Mouse (Mus musculus) forebrain, embryonic 14.5 days (tissue): Measurements from ENCODE around the gene Dynll1. TPM values are rescaled to one million over a fixed set of nuclear protein-coding genes. Genes with fewer than 3 reads are reported as not detected.

ENCODE experiments used
- ATAC-seq: fragments of 200-750 bp; cut with Nextera tagmentation; 2 replicates; pipeline ENCODE4 v1.8.0; 2017; ENCODE audit warnings: mild to moderate bottlenecking, moderate library complexity
- DNase-seq: peaks from one replicate; pipeline ENCODE4 v3.0.0-alpha.2; 2015; ENCODE audit warnings: low spot score
- H3K27ac ChIP-seq: fragments of 300-500 bp; sonication (generic); 2 replicates; pipeline ENCODE4 v1.5.1; 2014; ENCODE audit warnings: low read depth, mild to moderate bottlenecking, control low read depth, low read length, moderate library complexity
- H3K27me3 ChIP-seq: fragments of 300-500 bp; sonication (generic); replicated peaks from 2 replicates; pipeline ENCODE4 v1.6.1; 2014; ENCODE audit warnings: low read length, control low read depth, mixed read lengths; ENCODE audit not compliant: control insufficient read depth, insufficient read depth
- H3K36me3 ChIP-seq: fragments of 300-500 bp; sonication (generic); 2 replicates; pipeline ENCODE4 v1.6.1; 2014; ENCODE audit warnings: low read length, control low read depth; ENCODE audit not compliant: control insufficient read depth, insufficient read depth
- H3K4me1 ChIP-seq: fragments of 300-500 bp; sonication (generic); 2 replicates; pipeline ENCODE4 v1.6.1; 2014; ENCODE audit warnings: antibody characterized with exemption, low read length, control low read depth; ENCODE audit not compliant: control insufficient read depth, insufficient read depth
- H3K4me2 ChIP-seq: fragments of 300-500 bp; sonication (generic); 2 replicates; pipeline ENCODE4 v1.6.1; 2014; ENCODE audit warnings: mild to moderate bottlenecking, control low read depth, low read length
- H3K4me3 ChIP-seq: fragments of 300-500 bp; sonication (generic); 2 replicates; pipeline ENCODE4 v1.5.1; 2014; ENCODE audit warnings: low read depth, low read length, control low read depth
- H3K9ac ChIP-seq: fragments of 300-500 bp; sonication (generic); 2 replicates; pipeline ENCODE4 v1.6.1; 2014; ENCODE audit warnings: mild to moderate bottlenecking, low read length, control low read depth, moderate library complexity
- H3K9me3 ChIP-seq: fragments of 300-500 bp; sonication (generic); replicated peaks from 2 replicates; pipeline ENCODE4 v1.6.1; 2016; ENCODE audit warnings: low read length, control low read depth, mixed read lengths; ENCODE audit not compliant: control insufficient read depth
- WGBS: fragments of 180-500 bp; shearing (Covaris S2); extraction: QIAGEN DNeasy Blood & Tissue Kit; methylation state at CpG from one replicate; pipeline ENCODE4 v1.1.7; 2014; 5-methylcytosine and 5-hydroxymethylcytosine counted together
- polyA plus RNA-seq: library from polyadenylated mRNA; unstranded; fragments of >200 nt; fragmentation: Nextera tagmentation; extraction: Ambion mirVana; gene quantifications from 2 replicates; pipeline ENCODE4 v1.2.1, GENCODE M21; 2014

The Dynll1 gene
- polyA plus RNA-seq, 1 experiment from 2014 or later: 1,740 TPM

- WGBS: 77% methylated on average over 3 of the region's 3 CpGs
- H3K9me3 ChIP-seq: no peaks in the 10 kb centered on the region
These were observed 32.8 kb upstream of the Dynll1 start for GRCm38 (mm10) chr5:115333626-115334025.

DNA sequence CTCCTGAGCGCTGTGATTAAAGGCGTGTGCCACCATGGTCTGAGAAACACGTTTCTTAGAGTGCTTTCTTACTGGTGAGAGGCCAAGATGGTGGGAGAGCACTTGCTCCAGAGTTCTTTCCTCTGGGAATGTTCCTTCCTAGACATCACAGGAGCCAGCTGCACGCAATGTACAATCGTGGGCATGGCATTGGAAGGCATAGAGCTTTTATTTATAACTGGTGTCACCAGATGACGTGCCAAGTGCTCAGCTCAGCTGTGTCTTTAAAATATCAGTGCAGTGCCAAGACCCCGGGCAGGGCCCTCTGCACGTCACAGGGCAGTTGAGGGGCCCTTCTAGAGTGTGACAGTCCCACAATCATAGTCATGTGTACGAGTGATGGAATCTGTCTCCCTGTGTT lies 30.2 kb upstream of the Dynll1 start:
- peaks cover 16% of the 10 kb centered on the region for H3K4me1 ChIP-seq
- H3K27ac ChIP-seq: no peak overlapping the region
- ATAC-seq: no peak
- peaks cover 62% of the 10 kb centered on the region for H3K36me3 ChIP-seq
- H3K9me3 ChIP-seq: no peaks in the 10 kb centered on the region
- DNase-seq: no peak
- no peak overlapping the region for H3K4me2 ChIP-seq
- WGBS: 84% methylated on average over 9 of the region's 9 CpGs
- H3K4me3 ChIP-seq: no peak overlapping the region
- no peak overlapping the region for H3K9ac ChIP-seq
- no peaks in the 10 kb centered on the region for H3K27me3 ChIP-seq

More at GRCm38 (mm10) chr5:115333626-115334025, 32.8 kb upstream of the Dynll1 start:
- Histone ChIP-seq H3K4me1 (peaks cover 8% of the 10 kb centered on the region), H3K27ac (no peak overlapping the region), H3K9ac (no peak overlapping the region), H3K4me2 (no peak overlapping the region), H3K4me3 (no peak overlapping the region), H3K36me3 (peaks cover 67% of the 10 kb centered on the region), H3K27me3 (no peaks in the 10 kb centered on the region)
- ATAC-seq (no peak), DNase-seq (no peak)

- Histone ChIP-seq H3K4me3 (peak overlapping the region; percentile 94), H3K27me3 (no peaks in the 10 kb centered on the region), H3K9ac (peak overlapping the region; percentile 93), H3K27ac (peak overlapping the region; percentile 75), H3K9me3 (no peaks in the 10 kb centered on the region), H3K4me1 (peaks cover 17% of the 10 kb centered on the region), H3K36me3 (peaks cover 32% of the 10 kb centered on the region), H3K4me2 (peak overlapping the region; percentile 64)
- under 1% methylated on average over 53 of the region's 55 CpGs for WGBS
- ATAC-seq: peak; percentile 36
- peak; percentile 30 for DNase-seq
These were observed 27.1 kb upstream of the Dynll1 start for GRCm38 (mm10) chr5:115327610-115328548.

- Histone ChIP-seq H3K9ac (peak within 1 kb of the TSS; percentile 93), H3K9me3 (no peaks in the 10 kb centered on the region)
- DNase-seq: peak; percentile 96
These were observed 26.2 kb upstream of the Dynll1 start, which contains the start of gene Srsf9 for GRCm38 (mm10) chr5:115326875-115327609. Gene Srsf9, plus strand, starts transcription at chr5:115327177.

GRCm38 (mm10) chr5:115326256-115326831 lies 25.5 kb upstream of the Dynll1 start:
- Histone ChIP-seq H3K4me2 (peak overlapping the region; percentile 64), H3K9ac (peak overlapping the region; percentile 93), H3K4me3 (peak overlapping the region; percentile 94), H3K9me3 (no peaks in the 10 kb centered on the region), H3K4me1 (peaks cover 17% of the 10 kb centered on the region), H3K27ac (peak overlapping the region; percentile 75; the same call in 1 of the 2 replicates), H3K27me3 (no peaks in the 10 kb centered on the region), H3K36me3 (peaks cover 16% of the 10 kb centered on the region)
- ATAC-seq: peak; percentile 24; the same call in 1 of the 2 replicates
- DNase-seq: no peak
- WGBS: 25% methylated on average over 11 of the region's 11 CpGs

More at GRCm38 (mm10) chr5:115326875-115327609, 26.2 kb upstream of the Dynll1 start, which contains the start of gene Srsf9:
- H3K4me2 ChIP-seq: peak within 1 kb of the TSS; percentile 64
- no peaks in the 10 kb centered on the region for H3K27me3 ChIP-seq
- peaks cover 23% of the 10 kb centered on the region for H3K36me3 ChIP-seq
- H3K27ac ChIP-seq: peak within 1 kb of the TSS; percentile 75
- peaks cover 17% of the 10 kb centered on the region for H3K4me1 ChIP-seq
- WGBS: under 1% methylated on average over 68 of the region's 97 CpGs
- peak within 1 kb of the TSS; percentile 94 for H3K4me3 ChIP-seq
- ATAC-seq: peak; percentile 94

- H3K9me3 ChIP-seq: no peaks in the 10 kb centered on the region
- peak overlapping the region; percentile 33 for H3K4me3 ChIP-seq
- peak overlapping the region; percentile 56 for H3K9ac ChIP-seq
- no peaks in the 10 kb centered on the region for H3K36me3 ChIP-seq
- no peaks in the 10 kb centered on the region for H3K27me3 ChIP-seq
- ATAC-seq (peak; percentile 72), DNase-seq (peak; percentile 82)
- peak overlapping the region; percentile 62 for H3K27ac ChIP-seq
- WGBS: under 1% methylated on average over 22 of the region's 22 CpGs
- peak overlapping the region; percentile 79 for H3K4me2 ChIP-seq
- peaks cover 18% of the 10 kb centered on the region for H3K4me1 ChIP-seq
These were observed 18.5 kb upstream of the Dynll1 start for GRCm38 (mm10) chr5:115319004-115319940.

GRCm38 (mm10) chr5:115317645-115318328 lies 17.0 kb upstream of the Dynll1 start:
- WGBS: 5% methylated on average over 10 of the region's 10 CpGs
- H3K9ac ChIP-seq: no peak overlapping the region
- H3K27ac ChIP-seq: peak overlapping the region; percentile 77

More at GRCm38 (mm10) chr5:115317645-115318328, 17.0 kb upstream of the Dynll1 start:
- Histone ChIP-seq H3K36me3 (no peaks in the 10 kb centered on the region), H3K4me1 (peaks cover 18% of the 10 kb centered on the region), H3K27me3 (no peaks in the 10 kb centered on the region), H3K4me2 (peak overlapping the region; percentile 8), H3K9me3 (no peaks in the 10 kb centered on the region), H3K4me3 (no peak overlapping the region)
- DNase-seq: peak; percentile 78
- ATAC-seq: peak; percentile 71
